Mouse (Mus musculus) adrenal gland, postnatal 25 days (tissue): ENCODE measurements at regions not wholly inside any gene's neighbourhood (a gene's known extent, or its start where the extent isn't known, plus 50 kb on each side); places are given as distances from the start of the nearest gene placed in this dataset.

Source experiments
- DNase-seq: peaks from one replicate; pipeline ENCODE4 v3.0.0; 2021; ENCODE audit warnings: mixed read lengths

GRCm38 (mm10) chrX:12219474-12219873 is 59.3 kb upstream of the Bcor start:
- no peak for DNase-seq

GRCm38 (mm10) chrX:12224314-12224713 is 64.2 kb upstream of the Bcor start:
- no peak for DNase-seq

- no peak for DNase-seq
Observed at GRCm38 (mm10) chrX:12225116-12225891, 65.1 kb upstream of the Bcor start.

- no peak for DNase-seq
Observed at GRCm38 (mm10) chrX:12225892-12226206, 65.7 kb upstream of the Bcor start.

GRCm38 (mm10) chrX:12240505-12241011 is 80.4 kb upstream of the Bcor start:
- DNase-seq, result peak; percentile 39

- DNase-seq, result no peak
Observed at GRCm38 (mm10) chrX:12241751-12242150, 81.6 kb upstream of the Bcor start.

GRCm38 (mm10) chrX:12249071-12249470 is 88.9 kb upstream of the Bcor start:
- no peak for DNase-seq

GRCm38 (mm10) chrX:12249911-12250310 is 89.8 kb upstream of the Bcor start:
- no peak for DNase-seq

GRCm38 (mm10) chrX:12251853-12252679 is 91.9 kb upstream of the Bcor start:
- DNase-seq, result peak; percentile 54

GRCm38 (mm10) chrX:12252680-12253021 is 92.5 kb upstream of the Bcor start:
- DNase-seq, result no peak

- no peak for DNase-seq
Observed at GRCm38 (mm10) chrX:12256758-12257157, 96.6 kb upstream of the Bcor start.

- no peak for DNase-seq
Observed at GRCm38 (mm10) chrX:12263834-12264233, 103.7 kb upstream of the Bcor start.

GRCm38 (mm10) chrX:12284741-12285140 is 124.6 kb upstream of the Bcor start:
- no peak for DNase-seq

GRCm38 (mm10) chrX:12285141-12285540 is 125.0 kb upstream of the Bcor start:
- no peak for DNase-seq

- DNase-seq, result no peak
Observed at GRCm38 (mm10) chrX:12285976-12286909, 126.1 kb upstream of the Bcor start.

GRCm38 (mm10) chrX:12286910-12287522 is 126.9 kb upstream of the Bcor start:
- DNase-seq, result no peak

- DNase-seq, result no peak
Observed at GRCm38 (mm10) chrX:12287656-12288561, 127.8 kb upstream of the Bcor start.

GRCm38 (mm10) chrX:12288562-12289117 is 128.5 kb upstream of the Bcor start:
- DNase-seq, result no peak

GRCm38 (mm10) chrX:12293146-12293545 is 133.0 kb upstream of the Bcor start:
- DNase-seq, result no peak

GRCm38 (mm10) chrX:12294452-12294851 is 134.3 kb upstream of the Bcor start:
- DNase-seq, result no peak

- no peak for DNase-seq
Observed at GRCm38 (mm10) chrX:12294941-12295340, 134.8 kb upstream of the Bcor start.
